Mouse (Mus musculus): Measurements from ENCODE around the gene Nkain1. TPM values are rescaled to one million over a fixed set of nuclear protein-coding genes. Genes with fewer than 3 reads are reported as not detected.

Nkain1 gene
- polyA plus RNA-seq, 1 experiment from 2014 or later, result 0.12 TPM

GRCm38 (mm10) chr4:130549189-130549588, 24.8 kb downstream of the Nkain1 start:
- no peak overlapping the region for H3K9ac ChIP-seq
- H3K27me3 ChIP-seq (replicated peaks), result peaks cover 4% of the 10 kb centered on the region; the same call in 1 of the 2 replicates
- no peak overlapping the region for H3K4me3 ChIP-seq
- H3K9me3 ChIP-seq (replicated peaks), result no peaks in the 10 kb centered on the region
- WGBS (ENCODE audit: insufficient replicate concordance), result 72% methylated on average over 8 of the region's 8 CpGs
- no peak for ATAC-seq
- peaks cover 13% of the 10 kb centered on the region for H3K4me1 ChIP-seq
- no peak overlapping the region for H3K4me2 ChIP-seq
- H3K27ac ChIP-seq, result no peak overlapping the region
- H3K36me3 ChIP-seq, result no peaks in the 10 kb centered on the region

GRCm38 (mm10) chr4:130546798-130547562, 27.0 kb downstream of the Nkain1 start:
- Histone ChIP-seq H3K4me3 (no peak overlapping the region), H3K27ac (no peak overlapping the region), H3K4me1 (peaks cover under 1% of the 10 kb centered on the region; the same call in 1 of the 2 replicates), H3K27me3 (replicated peaks) (peaks cover 4% of the 10 kb centered on the region; the same call in 1 of the 2 replicates), H3K9me3 (replicated peaks) (no peaks in the 10 kb centered on the region), H3K9ac (no peak overlapping the region), H3K36me3 (no peaks in the 10 kb centered on the region), H3K4me2 (no peak overlapping the region)
- ATAC-seq, result no peak
- WGBS (ENCODE audit: insufficient replicate concordance), result 46% methylated on average over 13 of the region's 13 CpGs

- Histone ChIP-seq H3K4me1 (no peaks in the 10 kb centered on the region), H3K9ac (no peak overlapping the region), H3K4me3 (no peak overlapping the region), H3K27ac (no peak overlapping the region), H3K27me3 (replicated peaks) (peaks cover 4% of the 10 kb centered on the region; the same call in 1 of the 2 replicates), H3K4me2 (no peak overlapping the region), H3K36me3 (no peaks in the 10 kb centered on the region), H3K9me3 (replicated peaks) (no peaks in the 10 kb centered on the region)
- no peak for ATAC-seq
- WGBS (ENCODE audit: insufficient replicate concordance), result 62% methylated on average over 9 of the region's 9 CpGs
Measured at GRCm38 (mm10) chr4:130544392-130544791, 29.6 kb downstream of the Nkain1 start.

- Histone ChIP-seq H3K27me3 (replicated peaks) (peaks cover 4% of the 10 kb centered on the region; the same call in 1 of the 2 replicates), H3K9me3 (replicated peaks) (no peaks in the 10 kb centered on the region), H3K9ac (no peak overlapping the region), H3K4me1 (no peaks in the 10 kb centered on the region), H3K36me3 (no peaks in the 10 kb centered on the region), H3K27ac (no peak overlapping the region), H3K4me2 (no peak overlapping the region), H3K4me3 (no peak overlapping the region)
- ATAC-seq, result no peak
- WGBS (ENCODE audit: insufficient replicate concordance), result 62% methylated on average over 4 of the region's 4 CpGs
Measured at GRCm38 (mm10) chr4:130543121-130543520, 30.9 kb downstream of the Nkain1 start.

GRCm38 (mm10) chr4:130540831-130541230, 33.1 kb downstream of the Nkain1 start:
- Histone ChIP-seq H3K27ac (no peak overlapping the region), H3K4me3 (no peak overlapping the region), H3K9ac (no peak overlapping the region), H3K9me3 (replicated peaks) (no peaks in the 10 kb centered on the region; the same call in 1 of the 2 replicates), H3K36me3 (no peaks in the 10 kb centered on the region), H3K4me2 (no peak overlapping the region), H3K4me1 (no peaks in the 10 kb centered on the region), H3K27me3 (replicated peaks) (0 out of 2 replicates have a peak, but pooled peaks cover 4% of the 10 kb centered on the region)
- no peak for ATAC-seq
- 66% methylated on average over 4 of the region's 4 CpGs for WGBS (ENCODE audit: insufficient replicate concordance)

GRCm38 (mm10) chr4:130539706-130540105, 34.3 kb downstream of the Nkain1 start:
- Histone ChIP-seq H3K9me3 (replicated peaks) (no peaks in the 10 kb centered on the region; the same call in 1 of the 2 replicates), H3K9ac (no peak overlapping the region), H3K4me2 (no peak overlapping the region), H3K4me3 (no peak overlapping the region), H3K27ac (no peak overlapping the region), H3K27me3 (replicated peaks) (0 out of 2 replicates have a peak, but pooled peaks cover 4% of the 10 kb centered on the region), H3K36me3 (no peaks in the 10 kb centered on the region), H3K4me1 (no peaks in the 10 kb centered on the region)
- no peak for ATAC-seq
- 72% methylated on average over 7 of the region's 7 CpGs for WGBS (ENCODE audit: insufficient replicate concordance)

- H3K36me3 ChIP-seq, result no peaks in the 10 kb centered on the region
- no peak overlapping the region for H3K27ac ChIP-seq
- 65% methylated on average over 8 of the region's 8 CpGs for WGBS (ENCODE audit: insufficient replicate concordance)
- no peaks in the 10 kb centered on the region; the same call in 1 of the 2 replicates for H3K9me3 ChIP-seq (replicated peaks)
- no peak overlapping the region for H3K4me3 ChIP-seq
- no peak overlapping the region for H3K9ac ChIP-seq
- no peaks in the 10 kb centered on the region for H3K4me1 ChIP-seq
- no peak overlapping the region for H3K4me2 ChIP-seq
- no peak for ATAC-seq
- no peaks in the 10 kb centered on the region for H3K27me3 ChIP-seq (replicated peaks)
Measured at GRCm38 (mm10) chr4:130539053-130539452, 34.9 kb downstream of the Nkain1 start.

- no peaks in the 10 kb centered on the region for H3K36me3 ChIP-seq
- H3K4me3 ChIP-seq, result no peak overlapping the region
- H3K9ac ChIP-seq, result no peak overlapping the region
- 86% methylated on average over 7 of the region's 7 CpGs for whole genome bisulfite sequencing (ENCODE audit: insufficient replicate concordance)
- H3K4me2 ChIP-seq, result no peak overlapping the region
- H3K27me3 ChIP-seq (replicated peaks), result peaks cover 2% of the 10 kb centered on the region; the same call in 1 of the 2 replicates
- no peak overlapping the region for H3K27ac ChIP-seq
- no peak for ATAC-seq
- H3K4me1 ChIP-seq, result no peaks in the 10 kb centered on the region
- H3K9me3 ChIP-seq (replicated peaks), result no peaks in the 10 kb centered on the region; the same call in 1 of the 2 replicates
Measured at GRCm38 (mm10) chr4:130537371-130537770, 36.6 kb downstream of the Nkain1 start.

- no peaks in the 10 kb centered on the region for H3K36me3 ChIP-seq
- peaks cover 7% of the 10 kb centered on the region; the same call in 1 of the 2 replicates for H3K27me3 ChIP-seq (replicated peaks)
- no peak overlapping the region for H3K9ac ChIP-seq
- H3K4me3 ChIP-seq, result no peak overlapping the region
- ATAC-seq, result no peak
- no peak overlapping the region for H3K4me2 ChIP-seq
- peaks cover 11% of the 10 kb centered on the region for H3K4me1 ChIP-seq
- no peak overlapping the region for H3K27ac ChIP-seq
- no peaks in the 10 kb centered on the region; the same call in 1 of the 2 replicates for H3K9me3 ChIP-seq (replicated peaks)
- 36% methylated on average over 1 of the region's 1 CpGs for WGBS (ENCODE audit: insufficient replicate concordance)
Measured at GRCm38 (mm10) chr4:130535789-130536188, 38.2 kb downstream of the Nkain1 start.

- H3K27me3 ChIP-seq (replicated peaks), result peaks cover 7% of the 10 kb centered on the region; the same call in 1 of the 2 replicates
- H3K9ac ChIP-seq, result no peak overlapping the region
- peaks cover 11% of the 10 kb centered on the region for H3K4me1 ChIP-seq
- ATAC-seq, result peak; percentile 36; the same call in 1 of the 2 replicates
- H3K9me3 ChIP-seq (replicated peaks), result no peaks in the 10 kb centered on the region; the same call in 1 of the 2 replicates
- H3K4me2 ChIP-seq, result no peak overlapping the region
- no peaks in the 10 kb centered on the region for H3K36me3 ChIP-seq
- WGBS (ENCODE audit: insufficient replicate concordance), result 34% methylated on average over 4 of the region's 4 CpGs
- H3K27ac ChIP-seq, result no peak overlapping the region
- no peak overlapping the region for H3K4me3 ChIP-seq
Measured at GRCm38 (mm10) chr4:130533975-130534374, 40.0 kb downstream of the Nkain1 start.

GRCm38 (mm10) chr4:130532347-130532746, 41.6 kb downstream of the Nkain1 start:
- H3K4me1 ChIP-seq, result peaks cover 11% of the 10 kb centered on the region
- peaks cover 8% of the 10 kb centered on the region for H3K27me3 ChIP-seq (replicated peaks)
- no peak overlapping the region for H3K9ac ChIP-seq
- no peak overlapping the region for H3K27ac ChIP-seq
- H3K36me3 ChIP-seq, result no peaks in the 10 kb centered on the region
- no peaks in the 10 kb centered on the region; the same call in 1 of the 2 replicates for H3K9me3 ChIP-seq (replicated peaks)
- peak overlapping the region; percentile 57; the same call in 1 of the 2 replicates for H3K4me2 ChIP-seq
- no peak overlapping the region for H3K4me3 ChIP-seq
- ATAC-seq, result no peak
- 37% methylated on average over 6 of the region's 6 CpGs for WGBS (ENCODE audit: insufficient replicate concordance)

- peak; percentile 71 for ATAC-seq
- Histone ChIP-seq H3K4me2 (peak overlapping the region; percentile 57), H3K4me3 (peak overlapping the region; percentile 19; the same call in 1 of the 2 replicates), H3K36me3 (no peaks in the 10 kb centered on the region), H3K9ac (no peak overlapping the region), H3K27ac (no peak overlapping the region), H3K9me3 (replicated peaks) (no peaks in the 10 kb centered on the region; the same call in 1 of the 2 replicates), H3K27me3 (replicated peaks) (peaks cover 14% of the 10 kb centered on the region), H3K4me1 (peaks cover 11% of the 10 kb centered on the region)
- 12% methylated on average over 28 of the region's 28 CpGs for WGBS (ENCODE audit: insufficient replicate concordance)
Measured at GRCm38 (mm10) chr4:130531645-130532280, 42.2 kb downstream of the Nkain1 start.

Measured in liver, embryonic 12.5 days (tissue).